In genomic region chr13:114200545-114200944, GRCm38 (mm10) we compare ENCODE assay signal across 28 mouse cellular contexts.
DNase-seq lines count a peak whose midpoint lies in the region; ATAC-seq and TF ChIP-seq lines count a peak whose summit lies in the region.
"Had no signal": no experiment of that assay in that cellular context is flagged by ENCODE, and none has a peak within 500 bp of the region (broad histone marks: within the 10 kb centered on the region; RNA-seq: fewer than 3 reads in every experiment).

No protein-coding gene starts in this region.

- H3K4me2 ChIP-seq in embryonic facial prominence, embryonic 14.5 days (ENCODE audit: low read depth, low read length): no peak overlapping the region
- H3K4me2 ChIP-seq in limb, embryonic 12.5 days: no peak overlapping the region
- no peak overlapping the region for H3K4me2 ChIP-seq in stomach, postnatal 0 days (replicated peaks; ENCODE audit: low read depth)
- no peak overlapping the region for H3K4me2 ChIP-seq in forebrain, postnatal 0 days (ENCODE audit: low read depth)
- H3K4me2 ChIP-seq: embryonic facial prominence, embryonic 15.5 days; forebrain, embryonic 12.5 days; forebrain, embryonic 15.5 days; heart, embryonic 13.5 days; hindbrain, embryonic 14.5 days had no signal

- 0 out of 2 replicates have a peak, but pooled peaks cover 6% of the 10 kb centered on the region for H3K4me1 ChIP-seq in embryonic facial prominence, embryonic 14.5 days (ENCODE audit: control insufficient read depth, insufficient read depth, low read length)
- H3K4me1 ChIP-seq in embryonic facial prominence, embryonic 10.5 days: no peaks in the 10 kb centered on the region; the same call in 1 of the 2 replicates
- peaks cover 10% of the 10 kb centered on the region for H3K4me1 ChIP-seq in limb, embryonic 12.5 days (replicated peaks)
- peaks cover 10% of the 10 kb centered on the region for H3K4me1 ChIP-seq in limb, embryonic 10.5 days
- no peaks in the 10 kb centered on the region for H3K4me1 ChIP-seq in stomach, postnatal 0 days (replicated peaks; ENCODE audit: control insufficient read depth, insufficient read depth)
- H3K4me1 ChIP-seq in forebrain, postnatal 0 days (ENCODE audit: insufficient read depth): no peaks in the 10 kb centered on the region
- H3K4me1 ChIP-seq: heart, embryonic 13.5 days had no signal

- no peak for TF ChIP-seq CTCF in stomach, postnatal 0 days (IDR thresholded peaks at IDR 0.05; ENCODE audit: low read depth)
- no peak for TF ChIP-seq CTCF in forebrain, postnatal 0 days (IDR thresholded peaks at IDR 0.05; ENCODE audit: low read depth)

- H3K36me3 ChIP-seq in embryonic facial prominence, embryonic 14.5 days (ENCODE audit: control insufficient read depth, insufficient read depth, low read length): no peaks in the 10 kb centered on the region
- H3K36me3 ChIP-seq in embryonic facial prominence, embryonic 10.5 days (replicated peaks): no peaks in the 10 kb centered on the region
- H3K36me3 ChIP-seq in limb, embryonic 12.5 days: no peaks in the 10 kb centered on the region
- H3K36me3 ChIP-seq in limb, embryonic 10.5 days: no peaks in the 10 kb centered on the region
- no peaks in the 10 kb centered on the region for H3K36me3 ChIP-seq in stomach, postnatal 0 days (ENCODE audit: control insufficient read depth, insufficient read depth, low read length)
- H3K36me3 ChIP-seq in forebrain, postnatal 0 days (ENCODE audit: insufficient read depth): no peaks in the 10 kb centered on the region
- H3K36me3 ChIP-seq: embryonic facial prominence, embryonic 15.5 days; forebrain, embryonic 12.5 days; forebrain, embryonic 15.5 days; heart, embryonic 13.5 days had no signal

- WGBS in embryonic facial prominence, embryonic 14.5 days: 73% methylated on average over 7 of the region's 7 CpGs
- WGBS in embryonic facial prominence, embryonic 10.5 days: 90% methylated on average over 7 of the region's 7 CpGs
- WGBS in limb, embryonic 12.5 days: 73% methylated on average over 7 of the region's 7 CpGs
- WGBS in limb, embryonic 10.5 days: 84% methylated on average over 7 of the region's 7 CpGs
- WGBS in stomach, postnatal 0 days: 55% methylated on average over 7 of the region's 7 CpGs
- 92% methylated on average over 7 of the region's 7 CpGs for WGBS in forebrain, postnatal 0 days

- TF ChIP-seq EP300 in stomach, postnatal 0 days (optimal IDR thresholded peaks at IDR 0.05): no peak

- peak; percentile 31 for DNase-seq in embryonic facial prominence, embryonic 14.5 days (ENCODE audit: low spot score)
- no peak for DNase-seq in embryonic facial prominence, embryonic 10.5 days (ENCODE audit: low spot score)
- DNase-seq in limb, embryonic 10.5 days (ENCODE audit: low spot score): no peak
- no peak for DNase-seq in stomach, postnatal 0 days (ENCODE audit: low spot score)
- no peak for DNase-seq in forebrain, postnatal 0 days
- DNase-seq: adrenal gland, adult 2 months; adrenal gland, postnatal 14 days; cerebellum, adult 11-12 months; cerebellum, adult 8-10 months; cerebellum, postnatal 10 days; cerebellum, postnatal 36 days; embryo, embryonic 11 days; gastrocnemius, postnatal 14 days; heart, adult 18-20 months; heart, postnatal 14 days; heart, postnatal 4 days; kidney, adult 18-20 months had no signal

- no peak overlapping the region for H3K27ac ChIP-seq in embryonic facial prominence, embryonic 14.5 days (replicated peaks; ENCODE audit: low read depth, low read length)
- no peak overlapping the region for H3K27ac ChIP-seq in embryonic facial prominence, embryonic 10.5 days (replicated peaks)
- peak overlapping the region; percentile 31; the same call in 1 of the 2 replicates for H3K27ac ChIP-seq in limb, embryonic 12.5 days
- H3K27ac ChIP-seq in limb, embryonic 10.5 days: no peak overlapping the region
- peak overlapping the region; percentile 30; the same call in 1 of the 2 replicates for H3K27ac ChIP-seq in stomach, postnatal 0 days (replicated peaks)
- H3K27ac ChIP-seq in forebrain, postnatal 0 days (ENCODE audit: low read depth, low read length): no peak overlapping the region
- H3K27ac ChIP-seq: embryonic facial prominence, embryonic 15.5 days; forebrain, embryonic 12.5 days; forebrain, embryonic 15.5 days; heart, embryonic 13.5 days; hindbrain, embryonic 14.5 days; hindbrain, postnatal 0 days had no signal

- ATAC-seq in embryonic facial prominence, embryonic 14.5 days (ENCODE audit: low read depth): no peak
- no peak for ATAC-seq in limb, embryonic 12.5 days (ENCODE audit: insufficient number of reproducible peaks, insufficient read depth, low FRiP score, low TSS enrichment, low read depth)
- ATAC-seq in stomach, postnatal 0 days (ENCODE audit: low FRiP score, low TSS enrichment): peak; percentile 53; the same call in 1 of the 2 replicates
- no peak for ATAC-seq in forebrain, postnatal 0 days
- ATAC-seq: forebrain, embryonic 15.5 days; hindbrain, postnatal 0 days; inflammation-experienced regulatory T-cells, adult 6 months; intestine, embryonic 16.5 days; Patski had no signal

- no peaks in the 10 kb centered on the region for H3K9me3 ChIP-seq in embryonic facial prominence, embryonic 14.5 days (ENCODE audit: control insufficient read depth, low read length)
- H3K9me3 ChIP-seq in embryonic facial prominence, embryonic 10.5 days: no peaks in the 10 kb centered on the region
- H3K9me3 ChIP-seq in limb, embryonic 12.5 days: no peaks in the 10 kb centered on the region
- H3K9me3 ChIP-seq in limb, embryonic 10.5 days (replicated peaks): no peaks in the 10 kb centered on the region
- no peaks in the 10 kb centered on the region for H3K9me3 ChIP-seq in stomach, postnatal 0 days (ENCODE audit: control insufficient read depth, low read length)
- no peaks in the 10 kb centered on the region for H3K9me3 ChIP-seq in forebrain, postnatal 0 days (ENCODE audit: low read length)
- H3K9me3 ChIP-seq: embryonic facial prominence, embryonic 15.5 days; forebrain, embryonic 12.5 days; forebrain, embryonic 15.5 days; heart, embryonic 13.5 days had no signal

- no peak overlapping the region for H3K9ac ChIP-seq in embryonic facial prominence, embryonic 14.5 days (ENCODE audit: low read depth, low read length)
- H3K9ac ChIP-seq in limb, embryonic 12.5 days (replicated peaks): no peak overlapping the region
- no peak overlapping the region for H3K9ac ChIP-seq in stomach, postnatal 0 days (ENCODE audit: low read length)
- H3K9ac ChIP-seq in forebrain, postnatal 0 days: no peak overlapping the region
- H3K9ac ChIP-seq: embryonic facial prominence, embryonic 15.5 days; forebrain, embryonic 12.5 days; forebrain, embryonic 15.5 days; heart, embryonic 13.5 days; hindbrain, embryonic 14.5 days had no signal

- no peaks in the 10 kb centered on the region for H3K27me3 ChIP-seq in embryonic facial prominence, embryonic 14.5 days (replicated peaks; ENCODE audit: control insufficient read depth, insufficient read depth, low read length)
- no peaks in the 10 kb centered on the region for H3K27me3 ChIP-seq in embryonic facial prominence, embryonic 10.5 days (replicated peaks; ENCODE audit: low read depth, poor library complexity, severe bottlenecking)
- no peaks in the 10 kb centered on the region for H3K27me3 ChIP-seq in limb, embryonic 12.5 days
- no peaks in the 10 kb centered on the region for H3K27me3 ChIP-seq in limb, embryonic 10.5 days (ENCODE audit: low read depth, poor library complexity, severe bottlenecking)
- no peaks in the 10 kb centered on the region for H3K27me3 ChIP-seq in stomach, postnatal 0 days (ENCODE audit: control insufficient read depth, insufficient read depth, low read length)
- no peaks in the 10 kb centered on the region for H3K27me3 ChIP-seq in forebrain, postnatal 0 days (ENCODE audit: insufficient read depth, low read length)
- H3K27me3 ChIP-seq: embryonic facial prominence, embryonic 15.5 days; forebrain, embryonic 12.5 days; forebrain, embryonic 15.5 days; heart, embryonic 13.5 days; Patski had no signal

- no peak overlapping the region for H3K4me3 ChIP-seq in embryonic facial prominence, embryonic 14.5 days (ENCODE audit: low read depth, low read length)
- no peak overlapping the region for H3K4me3 ChIP-seq in embryonic facial prominence, embryonic 10.5 days
- no peak overlapping the region for H3K4me3 ChIP-seq in limb, embryonic 12.5 days (replicated peaks)
- no peak overlapping the region for H3K4me3 ChIP-seq in limb, embryonic 10.5 days
- no peak overlapping the region for H3K4me3 ChIP-seq in stomach, postnatal 0 days (ENCODE audit: low read depth, low read length)
- no peak overlapping the region for H3K4me3 ChIP-seq in forebrain, postnatal 0 days (ENCODE audit: low read depth, low read length)
- H3K4me3 ChIP-seq: embryonic facial prominence, embryonic 15.5 days; erythroblast, embryonic 14.5 days; forebrain, embryonic 12.5 days; forebrain, embryonic 15.5 days; heart, embryonic 13.5 days had no signal

Comparison
In these comparisons a context has a peak if more than half of its experiments do, and no peak if none do; other contexts are left out.
1. H3K27ac ChIP-seq: peak in limb, embryonic 12.5 days (single experiment) and stomach, postnatal 0 days (single experiment); none in embryonic facial prominence, embryonic 14.5 days (single experiment), embryonic facial prominence, embryonic 10.5 days (single experiment), limb, embryonic 10.5 days (single experiment) and forebrain, postnatal 0 days (single experiment).